Comparison of ENCODE assay signal across 9 mouse cellular contexts in genomic region chr2:80580311-80580961, GRCm38 (mm10). TPM values are rescaled to one million over a fixed set of nuclear protein-coding genes. Genes with fewer than 3 reads are reported as not detected.
DNase-seq lines count a peak whose midpoint lies in the region; ATAC-seq lines count a peak whose summit lies in the region.
"Had no signal": no experiment of that assay in that cellular context is flagged by ENCODE, and none has a peak within 500 bp of the region (broad histone marks: within the 10 kb centered on the region; RNA-seq: fewer than 3 reads in every experiment).

No protein-coding gene starts in this region.

- H3K4me1 ChIP-seq in forebrain, embryonic 10.5 days = peaks cover 27% of the 10 kb centered on the region
- H3K4me1 ChIP-seq in intestine, embryonic 14.5 days (replicated peaks; ENCODE audit: control insufficient read depth, insufficient read depth, low read length) = peaks cover 13% of the 10 kb centered on the region

- H3K4me3 ChIP-seq in forebrain, embryonic 10.5 days = peak overlapping the region; percentile 75
- H3K4me3 ChIP-seq in intestine, embryonic 14.5 days (ENCODE audit: low read depth, low read length) = peak overlapping the region; percentile 85

- H3K9me3 ChIP-seq in forebrain, embryonic 10.5 days = no peaks in the 10 kb centered on the region
- H3K9me3 ChIP-seq in intestine, embryonic 14.5 days (ENCODE audit: control insufficient read depth, low read length) = no peaks in the 10 kb centered on the region

- H3K36me3 ChIP-seq in forebrain, embryonic 10.5 days (replicated peaks) = peaks cover 6% of the 10 kb centered on the region
- no peaks in the 10 kb centered on the region for H3K36me3 ChIP-seq in intestine, embryonic 14.5 days (ENCODE audit: control insufficient read depth, insufficient read depth, low read length)

- H3K27ac ChIP-seq in forebrain, embryonic 10.5 days = peak overlapping the region; percentile 97
- H3K27ac ChIP-seq in intestine, embryonic 14.5 days (ENCODE audit: low read depth) = peak overlapping the region; percentile 98
- H3K27ac ChIP-seq: macrophage had no signal

- H3K27me3 ChIP-seq in forebrain, embryonic 10.5 days (ENCODE audit: poor library complexity, severe bottlenecking) = no peaks in the 10 kb centered on the region
- no peaks in the 10 kb centered on the region for H3K27me3 ChIP-seq in intestine, embryonic 14.5 days (replicated peaks; ENCODE audit: control insufficient read depth, insufficient read depth, low read length)

- peak overlapping the region; percentile 98 for H3K9ac ChIP-seq in intestine, embryonic 14.5 days (ENCODE audit: low read length)

- peak; percentile 79 for ATAC-seq in intestine, embryonic 14.5 days (replicated peaks; ENCODE audit: low FRiP score, low TSS enrichment, low read depth)

- peak overlapping the region; percentile 56 for H3K4me2 ChIP-seq in intestine, embryonic 14.5 days (ENCODE audit: low read length)

- under 1% methylated on average over 65 of the region's 65 CpGs for WGBS in forebrain, embryonic 10.5 days
- under 1% methylated on average over 56 of the region's 65 CpGs for WGBS in intestine, embryonic 14.5 days

- DNase-seq in frontal cortex, postnatal 36 days (ENCODE audit: low spot score in 2 of 2) = peak; percentile 47 to 54
- no peak for DNase-seq in frontal cortex, postnatal 10 days (ENCODE audit: low spot score in 2 of 2)
- DNase-seq in 3134 (ENCODE audit: extremely low read depth, insufficient read length, low spot score) = peak; percentile 65
- peak; percentile 52 for DNase-seq in adrenal gland, postnatal 25 days
- DNase-seq in forebrain, embryonic 10.5 days (ENCODE audit: extremely low spot score, low spot score) = peak; percentile 36
- DNase-seq in intestine, embryonic 14.5 days (ENCODE audit: low spot score) = peak; percentile 73
- peak; percentile 39 for DNase-seq in lung, postnatal 10 days
- DNase-seq in right cerebral cortex, postnatal 14 days = peak; percentile 31

RNA-seq across cellular contexts. Expression of gene Nckap1, which starts 0.7 kb away (rescaled TPM):
- total RNA-seq in adrenal gland, postnatal 25 days (2021) = 174 and 175 TPM in 2 replicates
- polyA plus RNA-seq in forebrain, embryonic 10.5 days (2016; fragmentation: Nextera tagmentation; extraction: Ambion mirVana) = 55.1 and 60.6 TPM in 2 replicates
- 59.2 and 64.1 TPM in 2 replicates for polyA plus RNA-seq in intestine, embryonic 14.5 days (2014; fragmentation: Nextera tagmentation; extraction: Ambion mirVana)

RNA-seq across cellular contexts. Expression of gene Dusp19, which starts 36.4 kb away (rescaled TPM):
- total RNA-seq in adrenal gland, postnatal 25 days (2021) = 19.9 and 24.0 TPM in 2 replicates
- 15.0 and 15.5 TPM in 2 replicates for polyA plus RNA-seq in forebrain, embryonic 10.5 days (2016; fragmentation: Nextera tagmentation; extraction: Ambion mirVana)
- 16.4 and 19.5 TPM in 2 replicates for polyA plus RNA-seq in intestine, embryonic 14.5 days (2014; fragmentation: Nextera tagmentation; extraction: Ambion mirVana)

RNA-seq across cellular contexts. Expression of gene Nup35, which starts 36.6 kb away (rescaled TPM):
- total RNA-seq in adrenal gland, postnatal 25 days (2021) = 29.6 and 31.8 TPM in 2 replicates
- polyA plus RNA-seq in forebrain, embryonic 10.5 days (2016; fragmentation: Nextera tagmentation; extraction: Ambion mirVana) = 68.4 and 69.2 TPM in 2 replicates
- 40.9 and 47.2 TPM in 2 replicates for polyA plus RNA-seq in intestine, embryonic 14.5 days (2014; fragmentation: Nextera tagmentation; extraction: Ambion mirVana)

Comparison
In these comparisons a context has a peak if more than half of its experiments do, and no peak if none do; other contexts are left out.
1. DNase-seq: peak in frontal cortex, postnatal 36 days (2 of 2), 3134 (single experiment), adrenal gland, postnatal 25 days (single experiment), forebrain, embryonic 10.5 days (single experiment), intestine, embryonic 14.5 days (single experiment), lung, postnatal 10 days (single experiment) and right cerebral cortex, postnatal 14 days (single experiment); none in frontal cortex, postnatal 10 days (0 of 2).